Mouse (Mus musculus) liver, embryonic 14.5 days (tissue): ENCODE measurements at regions not wholly inside any gene's neighbourhood (a gene's known extent, or its start where the extent isn't known, plus 50 kb on each side); places are given as distances from the start of the nearest gene placed in this dataset.

ENCODE experiments used
- ATAC-seq: fragments of 200-750 bp; cut with Nextera tagmentation; 2 replicates; pipeline ENCODE4 v1.8.0; 2017; ENCODE audit warnings: moderate number of reproducible peaks, mild to moderate bottlenecking, moderate library complexity; ENCODE audit not compliant: insufficient read depth
- DNase-seq, 3 experiments: peaks; one replicate each; pipeline ENCODE4 v3.0.0-alpha.2; 2012 to 2013; ENCODE audit warnings: low read depth in 3 of 3, low spot score in 3 of 3
- H3K27ac ChIP-seq: fragments of 300-500 bp; sonication (generic); 2 replicates; pipeline ENCODE4 v1.5.1; 2014; ENCODE audit warnings: moderate library complexity, mild to moderate bottlenecking, control low read depth, inconsistent platforms
- H3K27me3 ChIP-seq: fragments of 300-500 bp; sonication (generic); 2 replicates; pipeline ENCODE4 v1.6.1; 2014; ENCODE audit warnings: mild to moderate bottlenecking, low read length, moderate library complexity; ENCODE audit not compliant: control insufficient read depth, insufficient read depth
- H3K36me3 ChIP-seq: fragments of 300-500 bp; sonication (generic); replicated peaks from 2 replicates; pipeline ENCODE4 v1.6.1; 2014; ENCODE audit warnings: low read depth; ENCODE audit not compliant: control insufficient read depth, insufficient read depth
- H3K4me1 ChIP-seq, 2 experiments: fragments of 200-500 bp in 1 of 2; fragments of 300-500 bp in 1 of 2; sonication (generic) in 1 of 2; replicated peaks; 2 replicates each; pipeline ENCODE4 v1.6.1; 2012 to 2014; ENCODE audit warnings: antibody characterized with exemption in 1 of 2, inconsistent platforms in 1 of 2, low read length in 1 of 2; ENCODE audit not compliant: control insufficient read depth in 2 of 2, insufficient read depth in 2 of 2
- H3K4me2 ChIP-seq: fragments of 300-500 bp; sonication (generic); 2 replicates; pipeline ENCODE4 v1.6.1; 2014; ENCODE audit warnings: low read depth, mild to moderate bottlenecking, control low read depth, moderate library complexity
- H3K4me3 ChIP-seq, 2 experiments: fragments of 200-500 bp in 1 of 2; fragments of 300-500 bp in 1 of 2; sonication (generic) in 1 of 2; 2 replicates each; pipeline ENCODE4 v1.5.1; 2012 to 2014; ENCODE audit warnings: low read depth in 2 of 2, low read length in 2 of 2, mild to moderate bottlenecking in 2 of 2, control low read depth in 1 of 2, inconsistent platforms in 1 of 2, moderate library complexity in 1 of 2; ENCODE audit not compliant: insufficient read depth in 1 of 2
- H3K9ac ChIP-seq: fragments of 300-500 bp; sonication (generic); replicated peaks from 2 replicates; pipeline ENCODE4 v1.6.1; 2014; ENCODE audit warnings: mild to moderate bottlenecking, control low read depth, moderate library complexity
- H3K9me3 ChIP-seq: fragments of 300-500 bp; sonication (generic); 2 replicates; pipeline ENCODE4 v1.6.1; 2016; ENCODE audit warnings: low read length, mixed read lengths; ENCODE audit not compliant: control insufficient read depth
- CTCF ChIP-seq: IDR thresholded peaks from 2 replicates; pipeline ENCODE4 v1.5.1; 2016; ENCODE audit warnings: antibody characterized with exemption, low read depth, control low read depth
- EP300 ChIP-seq: IDR thresholded peaks from 2 replicates; pipeline ENCODE4 v1.6.1; 2016; ENCODE audit warnings: antibody characterized with exemption, low read depth
- WGBS: fragments of 180-500 bp; shearing (Covaris S2); extraction: QIAGEN DNeasy Blood & Tissue Kit; methylation state at CpG from one replicate; pipeline ENCODE4 v1.1.7; 2014; ENCODE audit not compliant: insufficient replicate concordance; 5-methylcytosine and 5-hydroxymethylcytosine counted together

- TF ChIP-seq CTCF, result no peak
- TF ChIP-seq EP300, result no peak
- H3K9ac ChIP-seq, result no peak overlapping the region
- H3K27me3 ChIP-seq, result peaks cover 2% of the 10 kb centered on the region; the same call in 1 of the 2 replicates
- no peaks in the 10 kb centered on the region for H3K9me3 ChIP-seq
- no peak overlapping the region for H3K27ac ChIP-seq
- ATAC-seq, result no peak
- no peaks in the 10 kb centered on the region for H3K36me3 ChIP-seq
- WGBS, result 65% methylated on average over 4 of the region's 4 CpGs
- H3K4me1 ChIP-seq, result no peaks in the 10 kb centered on the region
- H3K4me2 ChIP-seq, result no peak overlapping the region
- DNase-seq, result no peak
- H3K4me3 ChIP-seq, result no peak overlapping the region
Measured at GRCm38 (mm10) chr16:93003830-93004229, 177.9 kb upstream of the Runx1 start.

- H3K9me3 ChIP-seq, result no peaks in the 10 kb centered on the region
- no peaks in the 10 kb centered on the region for H3K27me3 ChIP-seq
- no peak overlapping the region for H3K27ac ChIP-seq
- 68% methylated on average over 3 of the region's 3 CpGs for WGBS
- H3K36me3 ChIP-seq, result no peaks in the 10 kb centered on the region
- no peak overlapping the region for H3K9ac ChIP-seq
- TF ChIP-seq CTCF (no peak), EP300 (no peak)
- no peak for ATAC-seq
- H3K4me2 ChIP-seq, result no peak overlapping the region
- H3K4me3 ChIP-seq, result no peak overlapping the region
- H3K4me1 ChIP-seq, result no peaks in the 10 kb centered on the region
- DNase-seq, result no peak
Measured at GRCm38 (mm10) chr16:92998689-92999088, 172.7 kb upstream of the Runx1 start.

GRCm38 (mm10) chr16:92997636-92998035 lies 171.7 kb upstream of the Runx1 start:
- Histone ChIP-seq H3K4me3 (no peak overlapping the region), H3K4me2 (no peak overlapping the region), H3K27ac (no peak overlapping the region), H3K36me3 (no peaks in the 10 kb centered on the region), H3K9ac (no peak overlapping the region), H3K9me3 (no peaks in the 10 kb centered on the region), H3K27me3 (no peaks in the 10 kb centered on the region), H3K4me1 (no peaks in the 10 kb centered on the region)
- no peak for ATAC-seq
- TF ChIP-seq CTCF, result no peak
- TF ChIP-seq EP300, result no peak
- WGBS, result 66% methylated on average over 6 of the region's 6 CpGs
- no peak for DNase-seq

GRCm38 (mm10) chr16:92995993-92996350 lies 170.0 kb upstream of the Runx1 start:
- Histone ChIP-seq H3K27ac (no peak overlapping the region), H3K36me3 (no peaks in the 10 kb centered on the region), H3K4me3 (no peak overlapping the region), H3K9ac (no peak overlapping the region), H3K4me2 (no peak overlapping the region), H3K9me3 (no peaks in the 10 kb centered on the region), H3K4me1 (no peaks in the 10 kb centered on the region), H3K27me3 (no peaks in the 10 kb centered on the region)
- DNase-seq, result no peak
- no peak for ATAC-seq
- TF ChIP-seq EP300 (no peak), CTCF (no peak)
- 66% methylated on average over 4 of the region's 4 CpGs for WGBS

GRCm38 (mm10) chr16:92995132-92995992 lies 169.4 kb upstream of the Runx1 start:
- DNase-seq, result no peak
- 51% methylated on average over 13 of the region's 13 CpGs for WGBS
- no peak overlapping the region for H3K4me3 ChIP-seq
- H3K9ac ChIP-seq, result no peak overlapping the region
- no peaks in the 10 kb centered on the region for H3K4me1 ChIP-seq
- TF ChIP-seq CTCF (no peak), EP300 (no peak)
- ATAC-seq, result no peak
- H3K4me2 ChIP-seq, result no peak overlapping the region
- H3K36me3 ChIP-seq, result no peaks in the 10 kb centered on the region
- no peaks in the 10 kb centered on the region for H3K9me3 ChIP-seq
- H3K27ac ChIP-seq, result no peak overlapping the region
- H3K27me3 ChIP-seq, result no peaks in the 10 kb centered on the region
